Mouse (Mus musculus): Measurements from ENCODE around the gene Rorb. TPM values are rescaled to one million over a fixed set of nuclear protein-coding genes. Genes with fewer than 3 reads are reported as not detected.

The Rorb gene
- 0.32 and 0.38 TPM in 2 replicates for polyA plus RNA-seq (2011; ENCODE audit: insufficient read depth, insufficient read length, low replicate concordance, missing spikeins)

DNA sequence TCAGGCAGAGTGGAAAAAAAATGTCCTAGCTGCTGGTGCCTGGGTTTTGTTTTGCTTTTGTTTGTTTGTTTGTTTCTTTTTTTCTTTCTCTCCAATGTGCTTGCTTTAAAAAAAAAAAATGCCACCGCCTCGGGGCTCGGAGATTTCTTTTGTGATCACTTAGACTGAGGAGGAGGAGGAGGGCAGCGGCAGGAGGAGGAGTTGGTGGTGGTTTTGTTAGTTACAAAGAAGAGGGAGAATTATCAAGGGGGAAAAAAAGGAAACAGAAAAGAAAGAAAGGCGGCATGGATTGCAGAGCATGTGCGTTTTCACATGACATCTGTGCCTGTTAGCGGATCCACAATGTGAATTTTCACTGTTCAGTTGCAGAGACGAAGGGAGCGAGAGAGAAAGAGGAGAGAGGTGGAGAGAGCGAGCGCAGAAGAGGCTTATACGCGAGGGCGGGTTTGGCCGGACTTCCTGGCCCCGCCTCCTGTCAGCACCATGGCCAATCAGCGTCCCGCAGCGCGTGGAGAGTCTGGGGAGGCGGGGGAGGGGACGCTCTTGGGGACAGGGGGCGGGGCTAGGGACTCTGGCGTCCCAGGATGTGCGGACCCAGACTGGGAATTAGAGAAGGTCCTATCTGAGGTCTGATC lies at the start of gene Rorb:
TSS of gene Rorb (minus strand) at position 404 of the 635 bp plus-strand sequence.
- H3K27ac ChIP-seq (ENCODE audit: control insufficient read depth, insufficient read depth, low read depth, low read length, poor library complexity) = no peak within 1 kb of the TSS
- H3K4me3 ChIP-seq (replicated peaks; ENCODE audit: control insufficient read depth, low read depth, low read length) = no peak within 1 kb of the TSS
- TF ChIP-seq POLR2A (IDR thresholded peaks at IDR 0.05; ENCODE audit: borderline replicate concordance, control insufficient read depth, low read depth, low read length) (no peak), CTCF (IDR thresholded peaks at IDR 0.05; ENCODE audit: control insufficient read depth, insufficient read depth, low read length) (no peak)
- H3K4me1 ChIP-seq (ENCODE audit: control insufficient read depth, insufficient read depth, low read length) = no peaks in the 10 kb centered on the region
- WGBS = 1% methylated on average over 25 of the region's 25 CpGs

DNA sequence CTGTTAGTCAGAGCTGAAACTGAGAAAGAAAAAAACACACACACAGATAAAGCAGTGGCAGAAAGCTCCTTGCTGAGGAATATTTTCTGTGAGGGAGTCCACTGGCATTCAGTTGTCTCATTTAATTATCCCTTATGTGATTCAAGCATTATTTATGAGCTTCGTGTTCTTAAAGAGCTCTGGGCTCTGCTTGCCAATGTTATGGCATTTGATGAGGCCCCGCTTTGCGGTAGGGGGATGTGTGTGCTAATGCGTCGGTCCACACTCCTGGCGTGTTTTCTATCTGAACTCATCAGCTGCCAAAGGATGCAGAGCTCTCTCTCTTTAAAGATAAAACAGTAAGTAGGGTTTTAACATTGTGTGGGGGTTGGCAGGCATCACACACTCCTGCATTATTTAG lies 37.9 kb upstream of the Rorb start:
- 78% methylated on average over 6 of the region's 6 CpGs for WGBS

DNA sequence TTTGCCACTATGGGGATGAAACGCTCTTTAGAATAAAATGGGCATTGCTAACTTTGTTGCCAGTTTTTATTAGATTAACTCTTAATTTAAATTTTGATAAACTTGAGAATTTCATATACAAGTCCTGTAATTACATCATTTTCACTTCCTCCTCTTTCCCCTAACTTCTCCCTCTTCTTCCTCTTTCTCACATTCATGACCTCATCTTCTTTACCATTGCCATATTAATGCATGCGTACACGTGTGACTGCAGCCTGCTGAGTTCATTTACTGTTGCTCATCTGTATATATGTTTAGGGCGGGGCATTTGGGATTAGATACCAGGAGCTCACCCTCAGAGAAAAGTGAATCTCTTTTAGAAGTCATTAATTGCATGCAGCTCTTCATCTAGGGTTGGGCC lies 33.5 kb upstream of the Rorb start:
- 58% methylated on average over 4 of the region's 4 CpGs for WGBS
- Histone ChIP-seq H3K4me1 (ENCODE audit: control insufficient read depth, insufficient read depth, low read length) (no peaks in the 10 kb centered on the region), H3K4me3 (replicated peaks; ENCODE audit: control insufficient read depth, low read depth, low read length) (no peak overlapping the region), H3K27ac (ENCODE audit: control insufficient read depth, insufficient read depth, low read depth, low read length, poor library complexity) (no peak overlapping the region)
- TF ChIP-seq CTCF (IDR thresholded peaks at IDR 0.05; ENCODE audit: control insufficient read depth, insufficient read depth, low read length) (no peak), POLR2A (IDR thresholded peaks at IDR 0.05; ENCODE audit: borderline replicate concordance, control insufficient read depth, low read depth, low read length) (no peak)

More for the DNA sequence above, 37.9 kb upstream of the Rorb start:
- Histone ChIP-seq H3K4me1 (ENCODE audit: control insufficient read depth, insufficient read depth, low read length) (no peaks in the 10 kb centered on the region), H3K27ac (ENCODE audit: control insufficient read depth, insufficient read depth, low read depth, low read length, poor library complexity) (no peak overlapping the region), H3K4me3 (replicated peaks; ENCODE audit: control insufficient read depth, low read depth, low read length) (no peak overlapping the region)
- no peak for TF ChIP-seq POLR2A (IDR thresholded peaks at IDR 0.05; ENCODE audit: borderline replicate concordance, control insufficient read depth, low read depth, low read length)
- TF ChIP-seq CTCF (IDR thresholded peaks at IDR 0.05; ENCODE audit: control insufficient read depth, insufficient read depth, low read length) = no peak

DNA sequence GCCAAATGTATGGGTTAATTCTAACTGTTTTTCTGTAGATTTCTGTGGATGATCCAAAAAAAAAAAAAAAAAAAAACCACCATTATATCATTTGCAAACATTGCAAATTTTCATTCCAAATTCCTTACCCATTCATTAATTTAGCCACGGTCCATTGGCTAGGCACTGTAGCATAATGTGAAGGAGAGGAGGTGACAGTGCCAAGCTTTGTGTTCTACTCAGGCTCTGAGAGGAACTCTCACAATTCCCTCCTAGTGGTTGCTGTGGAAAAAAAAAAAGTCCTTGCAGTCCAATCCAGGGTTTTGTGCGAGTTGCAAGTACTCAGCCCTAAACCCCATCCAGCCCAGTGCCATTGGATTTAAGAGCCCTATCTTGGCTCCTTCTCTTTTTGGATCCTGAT lies 25.9 kb upstream of the Rorb start:
- no peaks in the 10 kb centered on the region for H3K4me1 ChIP-seq (ENCODE audit: control insufficient read depth, insufficient read depth, low read length)
- WGBS = 75% methylated on average over 2 of the region's 2 CpGs
- H3K4me3 ChIP-seq (replicated peaks; ENCODE audit: control insufficient read depth, low read depth, low read length) = no peak overlapping the region
- TF ChIP-seq POLR2A (IDR thresholded peaks at IDR 0.05; ENCODE audit: borderline replicate concordance, control insufficient read depth, low read depth, low read length) = no peak
- TF ChIP-seq CTCF (IDR thresholded peaks at IDR 0.05; ENCODE audit: control insufficient read depth, insufficient read depth, low read length) = no peak
- H3K27ac ChIP-seq (ENCODE audit: control insufficient read depth, insufficient read depth, low read depth, low read length, poor library complexity) = no peak overlapping the region

DNA sequence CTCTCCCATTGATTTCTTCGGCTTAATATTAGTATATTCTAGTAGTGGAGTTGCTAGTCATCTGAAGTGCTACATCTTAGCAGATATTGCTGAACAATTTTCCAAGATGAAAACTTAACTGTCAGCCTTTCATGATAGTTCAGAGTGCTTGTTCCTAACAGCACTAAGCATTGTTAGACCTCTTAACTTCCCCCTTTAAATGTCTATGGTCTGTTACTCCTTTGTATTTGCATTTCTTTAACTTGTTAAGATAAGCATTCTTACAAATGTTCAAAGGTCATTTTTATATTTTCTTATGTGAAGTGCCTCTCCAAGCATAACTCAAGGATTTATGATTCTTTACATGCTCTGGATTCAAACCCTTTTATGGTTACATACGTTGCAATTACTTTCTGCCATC lies 24.8 kb upstream of the Rorb start:
- WGBS = 78% methylated on average over 2 of the region's 2 CpGs
- Histone ChIP-seq H3K4me3 (replicated peaks; ENCODE audit: control insufficient read depth, low read depth, low read length) (no peak overlapping the region), H3K4me1 (ENCODE audit: control insufficient read depth, insufficient read depth, low read length) (no peaks in the 10 kb centered on the region), H3K27ac (ENCODE audit: control insufficient read depth, insufficient read depth, low read depth, low read length, poor library complexity) (no peak overlapping the region)
- TF ChIP-seq POLR2A (IDR thresholded peaks at IDR 0.05; ENCODE audit: borderline replicate concordance, control insufficient read depth, low read depth, low read length) (no peak), CTCF (IDR thresholded peaks at IDR 0.05; ENCODE audit: control insufficient read depth, insufficient read depth, low read length) (no peak)

DNA sequence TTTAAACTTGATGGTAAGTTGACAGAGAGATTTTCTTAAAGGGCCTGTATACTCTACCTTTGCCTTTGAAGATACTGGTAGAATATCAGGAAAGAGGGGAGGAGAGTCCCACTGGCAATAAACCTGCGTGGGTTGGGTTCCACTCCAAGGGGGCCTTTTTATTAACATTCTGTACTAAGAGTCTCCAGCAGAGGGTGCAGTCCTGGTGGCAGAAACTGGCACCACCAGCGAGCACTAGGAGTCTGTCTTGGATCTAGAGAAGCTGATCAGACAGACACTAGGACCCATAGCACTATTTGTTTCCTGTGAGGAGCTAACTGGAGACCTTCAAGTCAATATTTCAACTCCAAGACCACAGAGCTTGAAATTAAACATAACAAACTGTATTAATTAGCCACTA lies 11.3 kb upstream of the Rorb start:
- no peak for TF ChIP-seq POLR2A (IDR thresholded peaks at IDR 0.05; ENCODE audit: borderline replicate concordance, control insufficient read depth, low read depth, low read length)
- no peak for TF ChIP-seq CTCF (IDR thresholded peaks at IDR 0.05; ENCODE audit: control insufficient read depth, insufficient read depth, low read length)
- no peak overlapping the region for H3K27ac ChIP-seq (ENCODE audit: control insufficient read depth, insufficient read depth, low read depth, low read length, poor library complexity)
- no peak overlapping the region for H3K4me3 ChIP-seq (replicated peaks; ENCODE audit: control insufficient read depth, low read depth, low read length)
- 14% methylated on average over 2 of the region's 2 CpGs for WGBS
- H3K4me1 ChIP-seq (ENCODE audit: control insufficient read depth, insufficient read depth, low read length) = no peaks in the 10 kb centered on the region

DNA sequence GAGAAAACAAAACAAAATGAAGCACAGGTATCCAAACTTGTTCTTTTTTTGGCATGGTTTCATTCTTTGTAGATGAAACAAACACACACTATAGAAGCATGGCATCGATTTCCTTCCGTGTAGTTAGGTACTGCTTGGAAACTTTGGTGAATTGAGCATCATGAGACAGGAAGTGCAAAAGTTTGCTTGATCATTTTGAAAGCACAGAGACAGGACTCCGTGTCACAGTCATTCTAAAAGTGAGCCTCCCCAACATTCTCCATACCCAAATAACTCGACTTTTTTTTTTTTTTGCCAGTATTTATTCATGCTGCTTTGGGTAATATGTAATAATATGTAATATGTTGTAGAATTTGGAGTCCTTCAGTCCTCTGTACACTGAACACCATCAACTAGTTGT lies 1.2 kb upstream of the Rorb start:
- WGBS = 53% methylated on average over 4 of the region's 4 CpGs
- Histone ChIP-seq H3K4me3 (replicated peaks; ENCODE audit: control insufficient read depth, low read depth, low read length) (no peak overlapping the region), H3K27ac (ENCODE audit: control insufficient read depth, insufficient read depth, low read depth, low read length, poor library complexity) (no peak overlapping the region), H3K4me1 (ENCODE audit: control insufficient read depth, insufficient read depth, low read length) (no peaks in the 10 kb centered on the region)
- TF ChIP-seq POLR2A (IDR thresholded peaks at IDR 0.05; ENCODE audit: borderline replicate concordance, control insufficient read depth, low read depth, low read length) (no peak), CTCF (IDR thresholded peaks at IDR 0.05; ENCODE audit: control insufficient read depth, insufficient read depth, low read length) (no peak)

DNA sequence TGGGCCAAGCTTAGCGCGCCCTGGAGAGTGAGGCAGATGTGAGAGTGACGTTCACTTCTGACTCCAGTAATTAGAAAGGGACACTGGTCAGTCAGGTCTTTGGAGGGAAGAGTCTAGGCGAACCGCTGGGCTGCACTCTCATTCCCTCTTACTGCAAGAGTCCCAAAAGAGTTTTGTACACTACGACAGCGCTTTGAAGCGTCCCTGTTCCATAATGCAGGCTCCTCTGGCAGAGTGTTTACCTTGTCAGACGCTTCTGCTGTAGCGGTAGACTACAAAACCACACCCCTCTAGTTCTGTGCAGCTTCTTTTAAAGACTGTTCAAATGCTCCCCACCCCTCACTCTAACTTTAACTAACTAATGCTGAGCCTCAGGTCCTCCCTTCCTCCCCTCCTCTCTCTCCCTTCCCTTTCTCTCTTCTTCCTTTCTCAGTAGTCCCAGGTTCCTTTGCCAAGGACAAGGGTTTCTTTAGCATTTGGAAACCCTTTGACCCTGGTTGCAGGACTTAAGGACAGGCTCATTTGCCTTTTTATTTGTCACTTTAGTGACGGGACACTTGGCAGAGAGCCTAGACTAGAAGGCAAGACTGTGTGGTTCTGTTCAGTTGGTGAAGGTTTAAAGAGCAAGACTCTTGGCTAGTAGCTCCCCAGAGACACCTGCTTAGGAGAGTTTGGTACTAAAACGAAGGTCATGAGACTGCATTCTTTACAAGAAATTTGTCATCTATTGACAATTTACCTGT lies 603 bp upstream of the Rorb start:
- 4% methylated on average over 12 of the region's 12 CpGs for WGBS
- Histone ChIP-seq H3K4me1 (ENCODE audit: control insufficient read depth, insufficient read depth, low read length) (no peaks in the 10 kb centered on the region), H3K4me3 (replicated peaks; ENCODE audit: control insufficient read depth, low read depth, low read length) (no peak overlapping the region), H3K27ac (ENCODE audit: control insufficient read depth, insufficient read depth, low read depth, low read length, poor library complexity) (no peak overlapping the region)
- TF ChIP-seq POLR2A (IDR thresholded peaks at IDR 0.05; ENCODE audit: borderline replicate concordance, control insufficient read depth, low read depth, low read length) (no peak), CTCF (IDR thresholded peaks at IDR 0.05; ENCODE audit: control insufficient read depth, insufficient read depth, low read length) (no peak)

Data from bone marrow, adult 2 months (tissue).